8 mouse cellular contexts compared by ENCODE assay signal in genomic region chr11:120085891-120086627, GRCm38 (mm10). TPM values are rescaled to one million over a fixed set of nuclear protein-coding genes. Genes with fewer than 3 reads are reported as not detected.
DNase-seq lines count a peak whose midpoint lies in the region; ATAC-seq lines count a peak whose summit lies in the region.

No protein-coding gene starts in this region.

- H3K4me1 ChIP-seq in megakaryocyte, embryonic 14.5 days, result peaks cover 23% of the 10 kb centered on the region
- H3K4me1 ChIP-seq in embryonic facial prominence, embryonic 14.5 days (ENCODE audit: control insufficient read depth, insufficient read depth, low read length), result peaks cover 9% of the 10 kb centered on the region
- peaks cover 6% of the 10 kb centered on the region for H3K4me1 ChIP-seq in liver, embryonic 11.5 days (replicated peaks; ENCODE audit: control insufficient read depth, insufficient read depth, low read length)
- H3K4me1 ChIP-seq in neural tube, embryonic 15.5 days, result peaks cover 17% of the 10 kb centered on the region

- DNase-seq in T-cell, adult 2 months (ENCODE audit: low spot score), result peak; percentile 17
- DNase-seq in embryonic facial prominence, embryonic 14.5 days (ENCODE audit: low spot score), result peak; percentile 35
- DNase-seq in heart, postnatal 10 days, result peak; percentile 56 to 63
- DNase-seq in liver, embryonic 11.5 days (ENCODE audit: low spot score), result peak; percentile 50
- no peak for DNase-seq in urinary bladder, postnatal 10 days (ENCODE audit: low spot score)

- H3K27me3 ChIP-seq in megakaryocyte, embryonic 14.5 days (replicated peaks), result peaks cover 19% of the 10 kb centered on the region
- no peaks in the 10 kb centered on the region for H3K27me3 ChIP-seq in embryonic facial prominence, embryonic 14.5 days (replicated peaks; ENCODE audit: control insufficient read depth, insufficient read depth, low read length)
- no peaks in the 10 kb centered on the region for H3K27me3 ChIP-seq in liver, embryonic 11.5 days (replicated peaks; ENCODE audit: control insufficient read depth, insufficient read depth, low read length)
- H3K27me3 ChIP-seq in neural tube, embryonic 15.5 days (replicated peaks), result no peaks in the 10 kb centered on the region

- peaks cover 26% of the 10 kb centered on the region for H3K36me3 ChIP-seq in megakaryocyte, embryonic 14.5 days (replicated peaks; ENCODE audit: low read length)
- H3K36me3 ChIP-seq in embryonic facial prominence, embryonic 14.5 days (ENCODE audit: control insufficient read depth, insufficient read depth, low read length), result peaks cover 37% of the 10 kb centered on the region
- peaks cover 4% of the 10 kb centered on the region; the same call in 1 of the 2 replicates for H3K36me3 ChIP-seq in liver, embryonic 11.5 days (ENCODE audit: control insufficient read depth, insufficient read depth, low read length)
- H3K36me3 ChIP-seq in neural tube, embryonic 15.5 days, result peaks cover 23% of the 10 kb centered on the region

- WGBS in embryonic facial prominence, embryonic 14.5 days, result 0% methylated on average over 17 of the region's 25 CpGs
- WGBS in liver, embryonic 11.5 days, result under 1% methylated on average over 25 of the region's 25 CpGs
- under 1% methylated on average over 24 of the region's 25 CpGs for WGBS in neural tube, embryonic 15.5 days

- peak overlapping the region; percentile 97 for H3K9ac ChIP-seq in embryonic facial prominence, embryonic 14.5 days (ENCODE audit: low read depth, low read length)
- H3K9ac ChIP-seq in liver, embryonic 11.5 days (ENCODE audit: low read depth, low read length), result peak overlapping the region; percentile 89
- peak overlapping the region; percentile 78 for H3K9ac ChIP-seq in neural tube, embryonic 15.5 days (replicated peaks)

- H3K4me3 ChIP-seq in megakaryocyte, embryonic 14.5 days (replicated peaks), result peak overlapping the region; percentile 96
- peak overlapping the region; percentile 95 for H3K4me3 ChIP-seq in embryonic facial prominence, embryonic 14.5 days (ENCODE audit: low read depth, low read length)
- H3K4me3 ChIP-seq in liver, embryonic 11.5 days (ENCODE audit: low read depth, low read length), result peak overlapping the region; percentile 91
- peak overlapping the region; percentile 63 for H3K4me3 ChIP-seq in neural tube, embryonic 15.5 days (replicated peaks)

- no peaks in the 10 kb centered on the region for H3K9me3 ChIP-seq in megakaryocyte, embryonic 14.5 days
- H3K9me3 ChIP-seq in embryonic facial prominence, embryonic 14.5 days (ENCODE audit: control insufficient read depth, low read length), result no peaks in the 10 kb centered on the region
- no peaks in the 10 kb centered on the region for H3K9me3 ChIP-seq in liver, embryonic 11.5 days (ENCODE audit: control insufficient read depth, low read length)
- no peaks in the 10 kb centered on the region for H3K9me3 ChIP-seq in neural tube, embryonic 15.5 days (replicated peaks)

- ATAC-seq in megakaryocyte, adult 5-6 weeks (ENCODE audit: poor library complexity, severe bottlenecking), result no peak
- ATAC-seq in embryonic facial prominence, embryonic 14.5 days (ENCODE audit: low read depth), result peak; percentile 19
- peak; percentile 57 for ATAC-seq in liver, embryonic 11.5 days (replicated peaks; ENCODE audit: low FRiP score)
- ATAC-seq in neural tube, embryonic 15.5 days (ENCODE audit: low FRiP score), result peak; percentile 27

- H3K4me2 ChIP-seq in embryonic facial prominence, embryonic 14.5 days (ENCODE audit: low read depth, low read length), result peak overlapping the region; percentile 94
- peak overlapping the region; percentile 74 for H3K4me2 ChIP-seq in liver, embryonic 11.5 days
- H3K4me2 ChIP-seq in neural tube, embryonic 15.5 days, result peak overlapping the region; percentile 87

- intact Hi-C loops in heart, postnatal 10 days (cut with DNase I), result no loop called here

- peak overlapping the region; percentile 70 for H3K27ac ChIP-seq in embryonic facial prominence, embryonic 14.5 days (replicated peaks; ENCODE audit: low read depth, low read length)
- H3K27ac ChIP-seq in liver, embryonic 11.5 days (ENCODE audit: low read depth, low read length), result peak overlapping the region; percentile 67; the same call in 1 of the 2 replicates
- peak overlapping the region; percentile 85 for H3K27ac ChIP-seq in neural tube, embryonic 15.5 days (replicated peaks)

RNA-seq across cellular contexts. Expression of gene Cep131, which starts 0.6 kb away (rescaled TPM):
- polyA plus RNA-seq in megakaryocyte, embryonic 14.5 days (2012; ENCODE audit: insufficient read depth, low replicate concordance), result 1.5 and 10.4 TPM in 2 replicates
- total RNA-seq in megakaryocyte, adult 5-6 weeks (2015), result 5.2 and 5.8 TPM in 2 replicates
- total RNA-seq in megakaryocyte, adult 5-6 weeks (2017), result 9.3 and 16.3 TPM in 2 replicates
- polyA plus RNA-seq in embryonic facial prominence, embryonic 14.5 days (2014; fragmentation: Nextera tagmentation; extraction: Ambion mirVana), result 23.7 and 28.2 TPM in 2 replicates
- total RNA-seq in heart, postnatal 10 days (2021), result 10 to 100 TPM; 10.6 to 13.6 TPM
- 17.4 and 19.2 TPM in 2 replicates for polyA plus RNA-seq in liver, embryonic 11.5 days (2014; fragmentation: Nextera tagmentation; extraction: Ambion mirVana)
- polyA plus RNA-seq in neural tube, embryonic 15.5 days (2015; fragmentation: Nextera tagmentation; extraction: Ambion mirVana), result 26.0 and 27.2 TPM in 2 replicates

RNA-seq across cellular contexts. Expression of gene Tepsin, which starts 12.5 kb away (rescaled TPM):
- polyA plus RNA-seq in megakaryocyte, embryonic 14.5 days (2012; ENCODE audit: insufficient read depth, low replicate concordance), result 16.1 and 46.5 TPM in 2 replicates
- 13.4 and 14.3 TPM in 2 replicates for total RNA-seq in megakaryocyte, adult 5-6 weeks (2015)
- total RNA-seq in megakaryocyte, adult 5-6 weeks (2017), result 14.8 and 18.8 TPM in 2 replicates
- 13.1 and 14.1 TPM in 2 replicates for polyA plus RNA-seq in embryonic facial prominence, embryonic 14.5 days (2014; fragmentation: Nextera tagmentation; extraction: Ambion mirVana)
- 10 to 100 TPM in 1 of 2 experiments, 1 to 10 TPM in 1; 9.6 to 11.1 TPM for total RNA-seq in heart, postnatal 10 days (2021)
- 16.4 and 19.5 TPM in 2 replicates for polyA plus RNA-seq in liver, embryonic 11.5 days (2014; fragmentation: Nextera tagmentation; extraction: Ambion mirVana)
- 22.3 and 23.9 TPM in 2 replicates for polyA plus RNA-seq in neural tube, embryonic 15.5 days (2015; fragmentation: Nextera tagmentation; extraction: Ambion mirVana)

RNA-seq across cellular contexts. Expression of gene Ndufaf8, which starts 12.7 kb away (rescaled TPM):
- polyA plus RNA-seq in megakaryocyte, embryonic 14.5 days (2012; ENCODE audit: insufficient read depth, low replicate concordance), result 49.5 and 106 TPM in 2 replicates
- 9.6 and 21.6 TPM in 2 replicates for total RNA-seq in megakaryocyte, adult 5-6 weeks (2015)
- total RNA-seq in megakaryocyte, adult 5-6 weeks (2017), result 11.7 and 16.2 TPM in 2 replicates
- 76.4 and 88.7 TPM in 2 replicates for polyA plus RNA-seq in embryonic facial prominence, embryonic 14.5 days (2014; fragmentation: Nextera tagmentation; extraction: Ambion mirVana)
- 10 to 100 TPM; 49.3 to 61.9 TPM for total RNA-seq in heart, postnatal 10 days (2021)
- polyA plus RNA-seq in liver, embryonic 11.5 days (2014; fragmentation: Nextera tagmentation; extraction: Ambion mirVana), result 87.5 and 102 TPM in 2 replicates
- polyA plus RNA-seq in neural tube, embryonic 15.5 days (2015; fragmentation: Nextera tagmentation; extraction: Ambion mirVana), result 49.4 and 64.3 TPM in 2 replicates

RNA-seq across cellular contexts. Expression of gene Aatk, which starts 39.1 kb away (rescaled TPM):
- 4.9 and 5.4 TPM in 2 replicates for polyA plus RNA-seq in megakaryocyte, embryonic 14.5 days (2012; ENCODE audit: insufficient read depth, low replicate concordance)
- 3.4 and 5.7 TPM in 2 replicates for total RNA-seq in megakaryocyte, adult 5-6 weeks (2015)
- total RNA-seq in megakaryocyte, adult 5-6 weeks (2017), result 4.4 and 5.2 TPM in 2 replicates
- 8.7 and 10.8 TPM in 2 replicates for polyA plus RNA-seq in embryonic facial prominence, embryonic 14.5 days (2014; fragmentation: Nextera tagmentation; extraction: Ambion mirVana)
- total RNA-seq in heart, postnatal 10 days (2021), result 1 to 10 TPM; 5.6 to 7.7 TPM
- 0.74 and 0.86 TPM in 2 replicates for polyA plus RNA-seq in liver, embryonic 11.5 days (2014; fragmentation: Nextera tagmentation; extraction: Ambion mirVana)
- polyA plus RNA-seq in neural tube, embryonic 15.5 days (2015; fragmentation: Nextera tagmentation; extraction: Ambion mirVana), result 38.2 and 46.2 TPM in 2 replicates
